Mouse (Mus musculus): ENCODE data around the gene Pygb. TPM values are rescaled to one million over a fixed set of nuclear protein-coding genes. Genes with fewer than 3 reads are reported as not detected.

The Pygb gene
- polyA plus RNA-seq, 1 experiment: 45.4 TPM

- no peak overlapping the region for H3K9ac ChIP-seq (ENCODE audit: low read depth, poor library complexity, severe bottlenecking)
- H3K27ac ChIP-seq (ENCODE audit: insufficient read depth, low read length): no peak overlapping the region
- no peaks in the 10 kb centered on the region for H3K4me1 ChIP-seq (ENCODE audit: control insufficient read depth, insufficient read depth, low read length)
- no peaks in the 10 kb centered on the region for H3K27me3 ChIP-seq (ENCODE audit: control insufficient read depth, insufficient read depth, low read length, poor library complexity, severe bottlenecking)
- no peak overlapping the region for H3K4me3 ChIP-seq (ENCODE audit: low read depth, low read length)
- H3K9me3 ChIP-seq (replicated peaks; ENCODE audit: control insufficient read depth, insufficient read depth, low read length, poor library complexity, severe bottlenecking): no peaks in the 10 kb centered on the region
- peaks cover 5% of the 10 kb centered on the region for H3K36me3 ChIP-seq (ENCODE audit: control insufficient read depth, insufficient read depth, low read length, poor library complexity, severe bottlenecking)
- TF ChIP-seq CTCF (IDR thresholded peaks at IDR 0.05; ENCODE audit: low read depth, low read length) (no peak), EP300 (IDR thresholded peaks at IDR 0.05; ENCODE audit: insufficient read depth, low read depth, low read length) (no peak), POLR2A (IDR thresholded peaks at IDR 0.05; ENCODE audit: insufficient read depth, low read length) (no peak)
These were observed 43.5 kb downstream of the Pygb start for GRCm38 (mm10) chr2:150830011-150830410.

DNA sequence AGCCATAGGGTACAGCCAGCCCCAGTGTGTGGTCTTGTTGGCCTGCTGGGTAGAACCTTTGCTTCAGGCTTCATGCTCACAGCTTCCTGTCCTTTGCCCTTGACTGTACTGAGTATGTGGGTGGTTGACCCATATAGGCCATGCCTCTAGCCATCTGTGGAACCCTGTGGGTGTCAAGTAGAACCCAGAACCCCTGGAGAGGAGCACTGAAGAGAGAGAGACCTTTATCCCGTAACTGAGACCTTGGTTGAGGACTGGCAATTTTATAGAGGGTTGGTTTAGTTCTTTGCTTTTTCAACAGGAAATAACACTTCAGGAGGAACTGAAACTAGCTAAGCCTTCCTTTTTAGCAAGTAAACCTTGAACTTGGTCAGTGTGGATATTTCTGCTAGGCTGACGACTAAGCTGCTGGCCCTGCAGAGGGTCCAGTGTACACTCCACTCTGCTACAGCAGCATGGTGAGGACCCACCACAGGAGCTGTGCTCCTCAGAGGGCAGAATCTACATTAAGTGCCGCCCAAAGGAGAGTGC, 44.4 kb downstream of the Pygb start:
- no peak overlapping the region for H3K4me3 ChIP-seq (ENCODE audit: low read depth, low read length)
- H3K27me3 ChIP-seq (ENCODE audit: control insufficient read depth, insufficient read depth, low read length, poor library complexity, severe bottlenecking): no peaks in the 10 kb centered on the region
- no peak for TF ChIP-seq CTCF (IDR thresholded peaks at IDR 0.05; ENCODE audit: low read depth, low read length)
- no peak for TF ChIP-seq POLR2A (IDR thresholded peaks at IDR 0.05; ENCODE audit: insufficient read depth, low read length)
- TF ChIP-seq EP300 (IDR thresholded peaks at IDR 0.05; ENCODE audit: insufficient read depth, low read depth, low read length): no peak
- H3K9me3 ChIP-seq (replicated peaks; ENCODE audit: control insufficient read depth, insufficient read depth, low read length, poor library complexity, severe bottlenecking): no peaks in the 10 kb centered on the region
- no peak overlapping the region for H3K9ac ChIP-seq (ENCODE audit: low read depth, poor library complexity, severe bottlenecking)
- peaks cover 5% of the 10 kb centered on the region for H3K36me3 ChIP-seq (ENCODE audit: control insufficient read depth, insufficient read depth, low read length, poor library complexity, severe bottlenecking)
- H3K27ac ChIP-seq (ENCODE audit: insufficient read depth, low read length): no peak overlapping the region
- no peaks in the 10 kb centered on the region for H3K4me1 ChIP-seq (ENCODE audit: control insufficient read depth, insufficient read depth, low read length)

GRCm38 (mm10) chr2:150832029-150832428, 45.5 kb downstream of the Pygb start:
- Histone ChIP-seq H3K36me3 (ENCODE audit: control insufficient read depth, insufficient read depth, low read length, poor library complexity, severe bottlenecking) (peaks cover 5% of the 10 kb centered on the region), H3K9ac (ENCODE audit: low read depth, poor library complexity, severe bottlenecking) (no peak overlapping the region), H3K27ac (ENCODE audit: insufficient read depth, low read length) (no peak overlapping the region), H3K4me3 (ENCODE audit: low read depth, low read length) (no peak overlapping the region), H3K9me3 (replicated peaks; ENCODE audit: control insufficient read depth, insufficient read depth, low read length, poor library complexity, severe bottlenecking) (no peaks in the 10 kb centered on the region), H3K4me1 (ENCODE audit: control insufficient read depth, insufficient read depth, low read length) (peaks cover 5% of the 10 kb centered on the region), H3K27me3 (ENCODE audit: control insufficient read depth, insufficient read depth, low read length, poor library complexity, severe bottlenecking) (no peaks in the 10 kb centered on the region)
- TF ChIP-seq CTCF (IDR thresholded peaks at IDR 0.05; ENCODE audit: low read depth, low read length): no peak
- TF ChIP-seq POLR2A (IDR thresholded peaks at IDR 0.05; ENCODE audit: insufficient read depth, low read length): no peak
- no peak for TF ChIP-seq EP300 (IDR thresholded peaks at IDR 0.05; ENCODE audit: insufficient read depth, low read depth, low read length)

- no peak overlapping the region for H3K4me3 ChIP-seq (ENCODE audit: low read depth, low read length)
- H3K4me1 ChIP-seq (ENCODE audit: control insufficient read depth, insufficient read depth, low read length): peaks cover 13% of the 10 kb centered on the region
- TF ChIP-seq EP300 (IDR thresholded peaks at IDR 0.05; ENCODE audit: insufficient read depth, low read depth, low read length): no peak
- no peak for TF ChIP-seq POLR2A (IDR thresholded peaks at IDR 0.05; ENCODE audit: insufficient read depth, low read length)
- no peak for TF ChIP-seq CTCF (IDR thresholded peaks at IDR 0.05; ENCODE audit: low read depth, low read length)
- H3K36me3 ChIP-seq (ENCODE audit: control insufficient read depth, insufficient read depth, low read length, poor library complexity, severe bottlenecking): peaks cover 5% of the 10 kb centered on the region
- H3K9me3 ChIP-seq (replicated peaks; ENCODE audit: control insufficient read depth, insufficient read depth, low read length, poor library complexity, severe bottlenecking): no peaks in the 10 kb centered on the region
- no peaks in the 10 kb centered on the region for H3K27me3 ChIP-seq (ENCODE audit: control insufficient read depth, insufficient read depth, low read length, poor library complexity, severe bottlenecking)
- no peak overlapping the region for H3K9ac ChIP-seq (ENCODE audit: low read depth, poor library complexity, severe bottlenecking)
- H3K27ac ChIP-seq (ENCODE audit: insufficient read depth, low read length): no peak overlapping the region
These were observed 48.1 kb downstream of the Pygb start for GRCm38 (mm10) chr2:150834616-150835015.

- Histone ChIP-seq H3K27ac (ENCODE audit: insufficient read depth, low read length) (no peak overlapping the region), H3K27me3 (ENCODE audit: control insufficient read depth, insufficient read depth, low read length, poor library complexity, severe bottlenecking) (no peaks in the 10 kb centered on the region), H3K9ac (ENCODE audit: low read depth, poor library complexity, severe bottlenecking) (no peak overlapping the region), H3K9me3 (replicated peaks; ENCODE audit: control insufficient read depth, insufficient read depth, low read length, poor library complexity, severe bottlenecking) (no peaks in the 10 kb centered on the region), H3K4me1 (ENCODE audit: control insufficient read depth, insufficient read depth, low read length) (peaks cover 13% of the 10 kb centered on the region), H3K36me3 (ENCODE audit: control insufficient read depth, insufficient read depth, low read length, poor library complexity, severe bottlenecking) (no peaks in the 10 kb centered on the region; the same call in 1 of the 2 replicates), H3K4me3 (ENCODE audit: low read depth, low read length) (no peak overlapping the region)
- TF ChIP-seq EP300 (IDR thresholded peaks at IDR 0.05; ENCODE audit: insufficient read depth, low read depth, low read length) (no peak), POLR2A (IDR thresholded peaks at IDR 0.05; ENCODE audit: insufficient read depth, low read length) (no peak), CTCF (IDR thresholded peaks at IDR 0.05; ENCODE audit: low read depth, low read length) (no peak)
These were observed 49.4 kb downstream of the Pygb start for GRCm38 (mm10) chr2:150835975-150836374.

DNA sequence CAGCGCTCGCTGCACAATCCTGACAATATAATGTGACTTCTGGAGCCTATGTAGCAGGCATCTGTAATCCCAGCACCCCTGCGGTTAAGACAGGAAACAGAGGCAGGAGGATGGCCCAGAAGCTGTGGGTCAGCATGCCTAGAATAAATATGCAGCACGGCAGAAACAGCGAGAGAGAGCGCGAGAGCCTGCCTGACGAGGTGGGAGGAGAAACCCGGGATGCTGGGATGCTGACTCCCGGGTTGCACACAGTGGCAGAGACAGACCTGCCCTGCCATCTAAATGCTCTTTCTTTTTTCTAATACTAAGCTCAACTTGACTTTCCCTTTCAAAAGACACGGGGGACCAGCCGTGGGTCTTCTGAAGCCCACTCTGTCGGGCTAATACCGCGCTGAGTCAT, 50.4 kb downstream of the Pygb start:
- no peaks in the 10 kb centered on the region for H3K36me3 ChIP-seq (ENCODE audit: control insufficient read depth, insufficient read depth, low read length, poor library complexity, severe bottlenecking)
- 0 out of 2 replicates have a peak overlapping the region, but pooled peaks have one; percentile 41 for H3K27ac ChIP-seq (ENCODE audit: insufficient read depth, low read length)
- peaks cover 13% of the 10 kb centered on the region for H3K4me1 ChIP-seq (ENCODE audit: control insufficient read depth, insufficient read depth, low read length)
- H3K27me3 ChIP-seq (ENCODE audit: control insufficient read depth, insufficient read depth, low read length, poor library complexity, severe bottlenecking): no peaks in the 10 kb centered on the region
- H3K9ac ChIP-seq (ENCODE audit: low read depth, poor library complexity, severe bottlenecking): no peak overlapping the region; the same call in 1 of the 2 replicates
- H3K9me3 ChIP-seq (replicated peaks; ENCODE audit: control insufficient read depth, insufficient read depth, low read length, poor library complexity, severe bottlenecking): no peaks in the 10 kb centered on the region
- 0 out of 2 replicates have a peak, but pooled peaks have one; percentile 3 for TF ChIP-seq EP300 (IDR thresholded peaks at IDR 0.05; ENCODE audit: insufficient read depth, low read depth, low read length)
- no peak for TF ChIP-seq CTCF (IDR thresholded peaks at IDR 0.05; ENCODE audit: low read depth, low read length)
- 0 out of 2 replicates have a peak overlapping the region, but pooled peaks have one; percentile 5 for H3K4me3 ChIP-seq (ENCODE audit: low read depth, low read length)

Data from ES-Bruce4 (cell line).